Mouse (Mus musculus) testis, adult 2 months (tissue): ENCODE measurements around the gene AC109138.7.

ENCODE experiments used
- CTCF ChIP-seq: fragments of 200-500 bp; IDR thresholded peaks from 2 replicates; pipeline ENCODE4 v1.5.1; 2012; ENCODE audit warnings: low read depth, mild to moderate bottlenecking, inconsistent platforms, low read length, moderate library complexity; ENCODE audit not compliant: control insufficient read depth, insufficient read depth, insufficient replicate concordance
- POLR2A ChIP-seq: fragments of 200-500 bp; IDR thresholded peaks from 2 replicates; pipeline ENCODE4 v1.6.1; 2012; ENCODE audit warnings: low read depth, mild to moderate bottlenecking, inconsistent platforms, low read length, moderate library complexity; ENCODE audit not compliant: control insufficient read depth

DNA sequence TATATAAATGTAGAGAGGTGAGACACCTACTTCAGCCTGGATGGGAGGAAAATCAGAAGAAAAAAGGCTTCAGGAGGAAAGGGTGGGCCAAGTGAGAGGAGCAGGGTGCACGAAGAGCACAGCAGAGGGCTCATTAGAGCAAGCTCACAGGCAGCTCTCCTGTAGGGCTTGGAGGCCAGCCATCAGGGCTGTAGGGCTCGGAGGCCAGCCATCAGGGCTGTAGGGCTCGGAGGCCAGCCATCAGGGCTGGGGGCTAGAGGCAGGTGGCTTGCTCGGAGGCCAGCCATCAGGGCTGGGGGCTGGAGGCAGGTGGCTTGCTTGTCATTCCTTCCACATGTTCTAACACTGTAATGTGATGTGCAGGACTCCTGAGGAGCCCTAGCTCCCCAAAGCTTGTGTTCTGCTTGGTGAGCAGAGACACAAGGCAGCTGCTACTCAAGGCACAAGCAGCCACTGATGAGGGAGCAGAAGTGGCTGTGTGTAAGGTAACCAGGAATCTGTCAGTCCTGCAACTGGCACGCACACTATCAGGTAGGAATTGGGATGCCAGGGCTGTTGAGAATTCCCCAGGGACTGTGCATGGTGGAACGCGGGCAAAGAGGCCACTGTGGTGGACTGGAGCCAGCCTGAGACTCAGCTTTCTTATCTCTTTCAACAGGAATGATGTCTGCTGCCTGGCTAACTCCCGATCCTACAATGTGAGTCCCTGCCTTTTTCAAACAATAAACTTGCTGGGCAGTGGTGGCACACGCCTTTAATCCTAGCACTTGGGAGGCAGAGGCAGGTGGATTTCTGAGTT, 47.3 kb upstream of the AC109138.7 start:
- TF ChIP-seq CTCF (no peak), POLR2A (no peak)
